Mouse (Mus musculus) kidney, adult 10 weeks (tissue): ENCODE results near the gene Ddias. TPM values are rescaled to one million over a fixed set of nuclear protein-coding genes. Genes with fewer than 3 reads are reported as not detected.

Experiments
- polyA plus RNA-seq: library from polyadenylated mRNA; stranded (reverse); fragments of 350-450 nt; fragmentation: Illumina TruSeq; extraction: RNeasy Lipid Tissue Mini Kit (QIAGEN cat#74804); gene quantifications from one replicate; pipeline ENCODE4 v1.2.3, GENCODE M21; 2014; ENCODE audit warnings: low read depth, low replicate concordance

Ddias gene
- polyA plus RNA-seq: 2.2 TPM

DNA sequence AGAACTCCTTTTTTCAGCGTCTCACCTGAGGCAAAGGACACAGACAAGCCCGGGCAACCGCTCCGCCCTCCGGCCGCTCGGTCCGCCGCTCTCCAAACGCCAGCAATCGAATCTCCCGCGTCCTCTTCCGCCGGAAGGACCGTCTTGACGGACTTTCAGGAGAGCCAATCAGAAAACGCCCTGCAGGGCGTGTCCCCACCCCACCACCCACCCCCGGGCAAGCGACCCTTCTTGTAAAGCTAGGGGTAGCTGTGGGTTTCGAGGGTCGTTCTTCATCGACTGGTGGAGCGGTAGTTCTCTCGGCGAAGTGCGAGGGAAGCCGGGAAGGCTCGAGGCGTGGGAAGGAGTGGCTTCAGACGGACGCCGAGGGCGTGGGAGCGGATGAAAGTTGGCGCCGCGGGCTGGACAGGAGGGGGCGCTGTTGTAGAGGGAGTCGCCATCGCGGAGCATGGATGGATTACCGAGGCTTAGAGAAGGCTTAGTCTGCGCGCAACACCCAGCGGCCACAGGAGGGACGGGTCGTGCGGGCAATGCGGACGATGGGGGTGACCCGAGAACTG lies at the start of gene Ddias, which contains the start of gene Prcp:
Ddias (minus strand) TSS at position 132 of the 560 bp plus-strand sequence.
Prcp (plus strand) TSS at position 355 of the 560 bp plus-strand sequence.

Other genes starting within 250 kb of the Ddias start
- 6.5 TPM for gene Ankrd42, start 237.1 kb downstream of the Ddias start, polyA plus RNA-seq
- gene Pcf11, start 204.3 kb downstream of the Ddias start, polyA plus RNA-seq: 57.1 TPM
- gene Rab30, start 132.6 kb downstream of the Ddias start, polyA plus RNA-seq: 4.7 TPM
- 31.4 TPM for gene Prcp, start 223 bp upstream of the Ddias start, polyA plus RNA-seq
- gene Fam181b, start 205.6 kb upstream of the Ddias start, polyA plus RNA-seq: 0.93 TPM